Mouse (Mus musculus) lung, embryonic 14.5 days (tissue): Measurements from ENCODE around the gene Pagr1a. TPM values are rescaled to one million over a fixed set of nuclear protein-coding genes. Genes with fewer than 3 reads are reported as not detected.

Experiments
- ATAC-seq: fragments of 200-750 bp; cut with Nextera tagmentation; 2 replicates; pipeline ENCODE4 v1.8.0; 2017; ENCODE audit warnings: mild to moderate bottlenecking, moderate TSS enrichment, moderate library complexity; ENCODE audit not compliant: insufficient read depth
- DNase-seq: peaks from one replicate; pipeline ENCODE4 v3.0.0-alpha.2; 2015
- H3K27ac ChIP-seq: fragments of 300-500 bp; sonication (generic); 2 replicates; pipeline ENCODE4 v1.5.1; 2014; ENCODE audit warnings: low read depth, mild to moderate bottlenecking, moderate library complexity
- H3K27me3 ChIP-seq: fragments of 300-500 bp; sonication (generic); 2 replicates; pipeline ENCODE4 v1.6.1; 2014; ENCODE audit warnings: low read length, control low read depth; ENCODE audit not compliant: insufficient read depth
- H3K36me3 ChIP-seq: fragments of 300-500 bp; sonication (generic); 2 replicates; pipeline ENCODE4 v1.6.1; 2014; ENCODE audit warnings: control low read depth; ENCODE audit not compliant: insufficient read depth
- H3K4me1 ChIP-seq: fragments of 300-500 bp; sonication (generic); 2 replicates; pipeline ENCODE4 v1.6.1; 2014; ENCODE audit warnings: antibody characterized with exemption, control low read depth; ENCODE audit not compliant: insufficient read depth
- H3K4me2 ChIP-seq: fragments of 300-500 bp; sonication (generic); 2 replicates; pipeline ENCODE4 v1.6.1; 2014; ENCODE audit warnings: mild to moderate bottlenecking
- H3K4me3 ChIP-seq: fragments of 300-500 bp; sonication (generic); 2 replicates; pipeline ENCODE4 v1.5.1; 2014; ENCODE audit warnings: low read depth, low read length
- H3K9ac ChIP-seq: fragments of 300-500 bp; sonication (generic); 2 replicates; pipeline ENCODE4 v1.6.1; 2014
- H3K9me3 ChIP-seq: fragments of 300-500 bp; sonication (generic); 2 replicates; pipeline ENCODE4 v1.6.1; 2016; ENCODE audit warnings: low read depth, low read length, control low read depth
- CTCF ChIP-seq: IDR thresholded peaks from 2 replicates; pipeline ENCODE4 v1.5.1; 2016; ENCODE audit warnings: antibody characterized with exemption, low read depth
- WGBS: fragments of 180-500 bp; shearing (Covaris S2); extraction: QIAGEN DNeasy Blood & Tissue Kit; methylation state at CpG from one replicate; pipeline ENCODE4 v1.1.7; 2014; 5-methylcytosine and 5-hydroxymethylcytosine counted together
- polyA plus RNA-seq: library from polyadenylated mRNA; unstranded; fragments of >200 nt; fragmentation: Nextera tagmentation; extraction: Ambion mirVana; gene quantifications from 2 replicates; pipeline ENCODE4 v1.2.1, GENCODE M21; 2014

Pagr1a gene
- polyA plus RNA-seq, 1 experiment from 2014 or later, result 44.5 TPM

- Histone ChIP-seq H3K4me3 (peak overlapping the region; percentile 73), H3K4me2 (peak overlapping the region; percentile 87), H3K9me3 (no peaks in the 10 kb centered on the region), H3K27me3 (no peaks in the 10 kb centered on the region), H3K9ac (peak overlapping the region; percentile 88), H3K36me3 (peaks cover 47% of the 10 kb centered on the region), H3K4me1 (peaks cover 5% of the 10 kb centered on the region), H3K27ac (peak overlapping the region; percentile 97)
- no peak for TF ChIP-seq CTCF
- peak; percentile 14; the same call in 1 of the 2 replicates for ATAC-seq
- peak; percentile 72 for DNase-seq
- 0% methylated on average over 10 of the region's 10 CpGs for WGBS
These were observed 1.1 kb downstream of the Pagr1a start for GRCm38 (mm10) chr7:127016081-127016480.

GRCm38 (mm10) chr7:127014993-127015392, 2.2 kb downstream of the Pagr1a start:
- Histone ChIP-seq H3K9me3 (no peaks in the 10 kb centered on the region), H3K27ac (no peak overlapping the region)
- no peak for TF ChIP-seq CTCF

GRCm38 (mm10) chr7:127014320-127014719, 2.8 kb downstream of the Pagr1a start, which contains the start of gene Mvp:
TSS of gene Mvp (minus strand) at chr7:127014621.
- Histone ChIP-seq H3K27ac (peak within 1 kb of the TSS; percentile 69), H3K4me2 (peak within 1 kb of the TSS; percentile 87), H3K9ac (peak within 1 kb of the TSS; percentile 52), H3K27me3 (no peaks in the 10 kb centered on the region), H3K4me1 (peaks cover 5% of the 10 kb centered on the region; the same call in 1 of the 2 replicates), H3K9me3 (no peaks in the 10 kb centered on the region), H3K4me3 (peak within 1 kb of the TSS; percentile 73), H3K36me3 (peaks cover 45% of the 10 kb centered on the region)
- no peak for TF ChIP-seq CTCF
- DNase-seq (peak; percentile 85), ATAC-seq (0 out of 2 replicates have a peak, but pooled peaks have one; percentile 3)
- 20% methylated on average over 11 of the region's 11 CpGs for WGBS

More at GRCm38 (mm10) chr7:127014993-127015392, 2.2 kb downstream of the Pagr1a start:
- peaks cover 5% of the 10 kb centered on the region for H3K4me1 ChIP-seq
- H3K36me3 ChIP-seq, result peaks cover 47% of the 10 kb centered on the region
- peak overlapping the region; percentile 73; the same call in 1 of the 2 replicates for H3K4me3 ChIP-seq
- H3K9ac ChIP-seq, result no peak overlapping the region
- no peak for DNase-seq
- WGBS, result 92% methylated on average over 12 of the region's 12 CpGs
- ATAC-seq, result no peak
- peak overlapping the region; percentile 87 for H3K4me2 ChIP-seq
- no peaks in the 10 kb centered on the region for H3K27me3 ChIP-seq

GRCm38 (mm10) chr7:127013385-127013784, 3.8 kb downstream of the Pagr1a start:
- peaks cover 38% of the 10 kb centered on the region for H3K36me3 ChIP-seq
- H3K4me2 ChIP-seq, result peak overlapping the region; percentile 87; the same call in 1 of the 2 replicates

GRCm38 (mm10) chr7:127012845-127013244, 4.3 kb downstream of the Pagr1a start:
- ATAC-seq (no peak), DNase-seq (no peak)
- WGBS, result 93% methylated on average over 10 of the region's 10 CpGs
- no peak overlapping the region for H3K4me2 ChIP-seq
- TF ChIP-seq CTCF, result no peak
- no peaks in the 10 kb centered on the region for H3K27me3 ChIP-seq
- peaks cover 38% of the 10 kb centered on the region for H3K36me3 ChIP-seq
- no peak overlapping the region for H3K4me3 ChIP-seq
- H3K4me1 ChIP-seq, result peaks cover 5% of the 10 kb centered on the region; the same call in 1 of the 2 replicates
- no peaks in the 10 kb centered on the region for H3K9me3 ChIP-seq
- no peak overlapping the region for H3K27ac ChIP-seq
- no peak overlapping the region for H3K9ac ChIP-seq

More at GRCm38 (mm10) chr7:127013385-127013784, 3.8 kb downstream of the Pagr1a start:
- no peaks in the 10 kb centered on the region for H3K9me3 ChIP-seq
- H3K4me3 ChIP-seq, result peak overlapping the region; percentile 45; the same call in 1 of the 2 replicates
- H3K9ac ChIP-seq, result no peak overlapping the region
- no peak for TF ChIP-seq CTCF
- ATAC-seq (no peak), DNase-seq (no peak)
- H3K27ac ChIP-seq, result no peak overlapping the region
- H3K27me3 ChIP-seq, result no peaks in the 10 kb centered on the region
- 93% methylated on average over 6 of the region's 6 CpGs for WGBS
- peaks cover 5% of the 10 kb centered on the region; the same call in 1 of the 2 replicates for H3K4me1 ChIP-seq

- Histone ChIP-seq H3K9ac (no peak overlapping the region), H3K27ac (no peak overlapping the region), H3K36me3 (peaks cover 38% of the 10 kb centered on the region), H3K4me1 (peaks cover 5% of the 10 kb centered on the region; the same call in 1 of the 2 replicates), H3K9me3 (no peaks in the 10 kb centered on the region), H3K27me3 (no peaks in the 10 kb centered on the region), H3K4me3 (no peak overlapping the region), H3K4me2 (no peak overlapping the region)
- DNase-seq (no peak), ATAC-seq (no peak)
- TF ChIP-seq CTCF, result no peak
- WGBS, result 76% methylated on average over 6 of the region's 6 CpGs
These were observed 4.8 kb downstream of the Pagr1a start for GRCm38 (mm10) chr7:127012374-127012773.

- DNase-seq, result no peak
- no peak for ATAC-seq
- H3K27ac ChIP-seq, result no peak overlapping the region
- no peak overlapping the region for H3K4me3 ChIP-seq
- H3K4me2 ChIP-seq, result no peak overlapping the region
- H3K4me1 ChIP-seq, result peaks cover 5% of the 10 kb centered on the region; the same call in 1 of the 2 replicates
- WGBS, result 79% methylated on average over 2 of the region's 2 CpGs
- H3K9ac ChIP-seq, result no peak overlapping the region
- TF ChIP-seq CTCF, result 0 out of 2 replicates have a peak, but pooled peaks have one; percentile 7
- no peaks in the 10 kb centered on the region for H3K9me3 ChIP-seq
- no peaks in the 10 kb centered on the region for H3K27me3 ChIP-seq
- peaks cover 38% of the 10 kb centered on the region for H3K36me3 ChIP-seq
These were observed 5.4 kb downstream of the Pagr1a start for GRCm38 (mm10) chr7:127011717-127012116.
